Mouse (Mus musculus): ENCODE results near the gene Gbf1. TPM values are rescaled to one million over a fixed set of nuclear protein-coding genes. Genes with fewer than 3 reads are reported as not detected.
A peak's percentile ranks its signal among the peaks of the same experiment; 100 is the strongest.

Gene Gbf1
- polyA plus RNA-seq, 1 experiment from 2014 or later: 57.4 TPM

- peak; percentile 90 for DNase-seq (ENCODE audit: low spot score)
- WGBS: 1% methylated on average over 47 of the region's 47 CpGs
- H3K36me3 ChIP-seq: peaks cover 30% of the 10 kb centered on the region
- peaks cover 77% of the 10 kb centered on the region for H3K27me3 ChIP-seq (ENCODE audit: insufficient read depth, poor library complexity, severe bottlenecking)
- H3K9me3 ChIP-seq: no peaks in the 10 kb centered on the region
- 0 out of 2 replicates have a peak overlapping the region, but pooled peaks have one; percentile 51 for H3K27ac ChIP-seq
- peak overlapping the region; percentile 53 for H3K4me3 ChIP-seq
- peaks cover 47% of the 10 kb centered on the region for H3K4me1 ChIP-seq (replicated peaks)
Measured at GRCm38 (mm10) chr19:46308706-46309435, 156.6 kb downstream of the Gbf1 start.

DNA sequence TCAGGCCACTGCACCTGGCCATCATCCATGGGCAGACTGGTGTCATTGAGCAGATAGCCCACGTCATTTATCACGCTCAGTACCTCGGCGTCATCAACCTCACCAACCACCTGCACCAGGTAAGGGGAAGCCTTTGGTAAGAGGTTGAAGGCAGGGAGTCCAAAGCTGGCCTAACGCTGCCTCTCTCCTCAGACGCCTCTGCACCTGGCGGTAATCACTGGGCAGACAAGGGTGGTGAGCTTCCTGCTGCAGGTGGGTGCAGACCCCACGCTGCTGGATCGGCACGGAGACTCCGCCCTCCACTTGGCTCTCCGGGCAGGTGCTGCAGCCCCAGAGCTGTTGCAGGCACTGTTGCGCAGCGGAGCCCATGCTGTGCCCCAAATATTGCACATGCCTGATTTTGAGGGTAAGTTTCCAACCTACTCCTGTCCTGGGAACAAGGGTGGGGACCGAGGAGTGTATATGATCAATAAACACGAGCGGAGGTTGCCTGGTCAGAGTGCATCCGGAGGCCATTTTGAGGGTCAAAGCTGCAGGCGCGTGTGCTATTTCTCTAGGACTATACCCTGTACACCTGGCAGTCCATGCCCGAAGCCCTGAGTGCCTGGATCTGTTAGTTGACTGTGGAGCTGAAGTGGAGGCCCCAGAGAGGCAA is 157.5 kb downstream of the Gbf1 start:
- Histone ChIP-seq H3K27me3 (ENCODE audit: insufficient read depth, poor library complexity, severe bottlenecking) (peaks cover 86% of the 10 kb centered on the region), H3K4me1 (replicated peaks) (peaks cover 46% of the 10 kb centered on the region), H3K9me3 (no peaks in the 10 kb centered on the region), H3K36me3 (peaks cover 30% of the 10 kb centered on the region), H3K27ac (no peak overlapping the region), H3K4me3 (no peak overlapping the region)
- 82% methylated on average over 21 of the region's 21 CpGs for WGBS
- peak; percentile 2 for DNase-seq (ENCODE audit: low spot score)

GRCm38 (mm10) chr19:46310312-46310865 is 158.1 kb downstream of the Gbf1 start:
- 89% methylated on average over 12 of the region's 12 CpGs for WGBS
- Histone ChIP-seq H3K36me3 (peaks cover 30% of the 10 kb centered on the region), H3K27me3 (ENCODE audit: insufficient read depth, poor library complexity, severe bottlenecking) (peaks cover 92% of the 10 kb centered on the region), H3K27ac (no peak overlapping the region), H3K4me1 (replicated peaks) (peaks cover 43% of the 10 kb centered on the region), H3K4me3 (no peak overlapping the region), H3K9me3 (no peaks in the 10 kb centered on the region)
- peak; percentile 2 for DNase-seq (ENCODE audit: low spot score)

GRCm38 (mm10) chr19:46311341-46311740 is 159.0 kb downstream of the Gbf1 start:
- no peak overlapping the region for H3K4me3 ChIP-seq
- H3K27ac ChIP-seq: no peak overlapping the region
- H3K27me3 ChIP-seq (ENCODE audit: insufficient read depth, poor library complexity, severe bottlenecking): peaks cover 97% of the 10 kb centered on the region
- H3K4me1 ChIP-seq (replicated peaks): peaks cover 33% of the 10 kb centered on the region
- DNase-seq (ENCODE audit: low spot score): peak; percentile 1
- 89% methylated on average over 9 of the region's 9 CpGs for WGBS
- peaks cover 30% of the 10 kb centered on the region for H3K36me3 ChIP-seq
- no peaks in the 10 kb centered on the region for H3K9me3 ChIP-seq

- 90% methylated on average over 21 of the region's 21 CpGs for WGBS
- Histone ChIP-seq H3K27me3 (ENCODE audit: insufficient read depth, poor library complexity, severe bottlenecking) (peaks cover 97% of the 10 kb centered on the region), H3K4me1 (replicated peaks) (peaks cover 41% of the 10 kb centered on the region), H3K9me3 (no peaks in the 10 kb centered on the region), H3K4me3 (no peak overlapping the region), H3K27ac (no peak overlapping the region), H3K36me3 (peaks cover 30% of the 10 kb centered on the region)
- no peak for DNase-seq (ENCODE audit: low spot score)
Measured at GRCm38 (mm10) chr19:46312566-46312965, 160.3 kb downstream of the Gbf1 start.

DNA sequence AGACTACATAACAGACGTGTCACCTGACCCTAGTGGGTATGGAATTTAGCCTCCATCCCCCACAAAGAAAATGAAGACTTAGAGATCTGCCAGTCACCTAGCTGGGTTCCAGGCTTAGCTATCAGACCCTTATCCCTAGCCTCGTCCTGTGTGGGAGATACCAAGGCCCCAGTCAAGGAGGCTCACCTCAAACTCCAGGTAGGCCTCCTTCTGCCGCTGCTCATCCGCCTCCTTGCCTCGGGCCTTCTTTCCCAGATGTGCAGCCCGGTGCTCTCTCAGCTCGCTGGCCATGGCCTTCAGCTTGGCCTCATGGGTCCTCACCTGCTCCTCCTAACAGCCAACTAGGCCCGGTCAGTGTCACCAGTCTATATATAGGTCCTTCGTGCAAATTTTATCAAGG is 160.8 kb downstream of the Gbf1 start:
- Histone ChIP-seq H3K4me3 (no peak overlapping the region), H3K4me1 (replicated peaks) (peaks cover 45% of the 10 kb centered on the region), H3K36me3 (peaks cover 30% of the 10 kb centered on the region), H3K27me3 (ENCODE audit: insufficient read depth, poor library complexity, severe bottlenecking) (peaks cover 97% of the 10 kb centered on the region), H3K27ac (no peak overlapping the region), H3K9me3 (no peaks in the 10 kb centered on the region)
- no peak for DNase-seq (ENCODE audit: low spot score)
- WGBS: 87% methylated on average over 9 of the region's 9 CpGs

DNA sequence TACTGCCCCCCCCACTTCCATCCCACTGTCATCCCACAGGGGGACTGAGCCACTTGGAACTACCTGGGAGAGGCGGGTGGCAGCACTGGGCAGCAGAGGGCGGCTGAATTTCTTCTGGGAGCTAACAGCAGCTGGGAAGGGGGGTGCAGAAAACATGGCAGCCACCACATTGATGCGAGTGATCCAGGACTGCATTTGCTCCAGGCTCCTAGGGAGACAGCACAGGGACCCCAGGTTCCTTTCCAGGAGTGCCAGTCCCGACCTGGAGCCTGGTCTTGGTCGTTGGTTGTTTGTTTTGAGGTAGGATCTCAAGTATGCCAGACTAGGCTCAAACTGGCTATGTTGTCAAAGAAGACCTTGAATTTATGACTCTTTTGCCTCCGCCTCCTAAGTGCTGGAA is 161.3 kb downstream of the Gbf1 start:
- Histone ChIP-seq H3K27me3 (ENCODE audit: insufficient read depth, poor library complexity, severe bottlenecking) (peaks cover 97% of the 10 kb centered on the region), H3K4me3 (no peak overlapping the region), H3K4me1 (replicated peaks) (peaks cover 44% of the 10 kb centered on the region), H3K36me3 (peaks cover 30% of the 10 kb centered on the region), H3K27ac (no peak overlapping the region), H3K9me3 (no peaks in the 10 kb centered on the region)
- DNase-seq (ENCODE audit: low spot score): no peak
- WGBS: 73% methylated on average over 6 of the region's 6 CpGs

DNA sequence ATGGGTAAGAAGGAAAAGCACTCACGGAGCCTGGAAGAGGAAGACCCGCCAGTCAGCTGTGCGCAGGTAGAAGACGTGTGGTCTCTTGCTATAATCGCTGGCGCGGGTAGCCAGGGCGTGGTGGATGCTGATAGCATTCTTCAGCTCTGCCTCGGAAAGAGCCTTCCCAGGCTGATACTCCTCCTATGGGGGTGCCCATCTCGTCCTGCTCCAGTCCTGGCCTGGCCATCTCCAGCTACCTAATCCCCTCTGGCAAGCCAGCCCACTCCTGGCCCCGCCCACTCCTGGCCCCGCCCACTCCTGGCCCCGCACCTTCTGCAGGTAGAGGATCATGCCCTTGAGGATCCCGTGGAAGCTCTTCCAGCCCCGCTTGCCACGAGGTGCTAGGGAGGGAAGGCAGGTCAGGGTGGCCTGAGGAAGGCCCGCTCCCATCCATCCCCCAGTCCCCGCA is 161.9 kb downstream of the Gbf1 start:
- WGBS: 13% methylated on average over 18 of the region's 18 CpGs
- Histone ChIP-seq H3K4me1 (replicated peaks) (peaks cover 44% of the 10 kb centered on the region), H3K36me3 (peaks cover 30% of the 10 kb centered on the region), H3K4me3 (no peak overlapping the region), H3K9me3 (no peaks in the 10 kb centered on the region), H3K27ac (no peak overlapping the region), H3K27me3 (ENCODE audit: insufficient read depth, poor library complexity, severe bottlenecking) (peaks cover 98% of the 10 kb centered on the region)
- no peak for DNase-seq (ENCODE audit: low spot score)

GRCm38 (mm10) chr19:46314872-46315742 is 162.8 kb downstream of the Gbf1 start:
- Histone ChIP-seq H3K9me3 (no peaks in the 10 kb centered on the region), H3K4me3 (no peak overlapping the region), H3K4me1 (replicated peaks) (peaks cover 47% of the 10 kb centered on the region), H3K27ac (no peak overlapping the region), H3K27me3 (ENCODE audit: insufficient read depth, poor library complexity, severe bottlenecking) (peaks cover 99% of the 10 kb centered on the region), H3K36me3 (peaks cover 26% of the 10 kb centered on the region)
- peak; percentile 5 for DNase-seq (ENCODE audit: low spot score)
- 46% methylated on average over 14 of the region's 14 CpGs for WGBS

GRCm38 (mm10) chr19:46315752-46316610 is 163.7 kb downstream of the Gbf1 start:
- no peak overlapping the region for H3K4me3 ChIP-seq
- H3K9me3 ChIP-seq: no peaks in the 10 kb centered on the region
- peaks cover 17% of the 10 kb centered on the region; the same call in 1 of the 2 replicates for H3K36me3 ChIP-seq
- H3K27me3 ChIP-seq (ENCODE audit: insufficient read depth, poor library complexity, severe bottlenecking): peaks cover 99% of the 10 kb centered on the region
- 56% methylated on average over 12 of the region's 12 CpGs for WGBS
- no peak overlapping the region for H3K27ac ChIP-seq
- peak; percentile 2 for DNase-seq (ENCODE audit: low spot score)
- peaks cover 55% of the 10 kb centered on the region for H3K4me1 ChIP-seq (replicated peaks)

DNA sequence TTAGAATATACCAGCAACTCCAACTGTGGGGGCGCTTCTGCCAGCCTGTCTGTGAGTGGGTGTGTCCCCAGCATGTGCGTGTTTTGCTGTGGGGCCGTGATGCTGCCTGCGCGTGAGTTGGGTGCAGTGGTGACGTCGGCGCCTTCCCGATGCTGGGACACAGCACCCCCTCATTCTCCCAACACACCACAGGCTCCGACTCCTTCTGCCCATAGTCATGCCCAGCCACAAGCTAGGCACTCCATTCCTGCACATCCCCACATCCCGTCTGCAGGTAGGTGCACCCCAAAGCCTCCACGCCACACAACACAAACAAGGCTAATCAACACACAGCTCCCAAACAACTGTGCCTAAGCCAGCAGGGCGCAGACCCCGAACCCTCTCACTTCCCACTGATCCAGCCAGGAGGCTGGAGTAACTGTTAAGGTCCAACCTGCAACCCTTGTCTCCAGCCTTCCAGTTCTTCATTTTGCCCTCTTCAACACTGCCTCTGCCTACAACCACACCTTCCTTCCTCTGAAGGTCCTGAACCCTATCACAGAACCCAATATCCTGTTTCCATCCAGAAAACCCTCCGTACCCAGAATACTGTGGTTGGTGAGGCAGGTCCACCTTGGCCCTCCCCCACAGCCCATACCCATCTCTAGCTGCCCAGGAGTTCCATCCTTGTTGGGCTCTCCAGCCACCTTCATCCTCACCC is 164.7 kb downstream of the Gbf1 start:
- Histone ChIP-seq H3K4me1 (replicated peaks) (peaks cover 65% of the 10 kb centered on the region), H3K9me3 (no peaks in the 10 kb centered on the region), H3K27me3 (ENCODE audit: insufficient read depth, poor library complexity, severe bottlenecking) (peaks cover 98% of the 10 kb centered on the region), H3K4me3 (peak overlapping the region; percentile 51), H3K36me3 (peaks cover 7% of the 10 kb centered on the region; the same call in 1 of the 2 replicates), H3K27ac (no peak overlapping the region)
- 37% methylated on average over 15 of the region's 15 CpGs for WGBS
- no peak for DNase-seq (ENCODE audit: low spot score)
